Mouse (Mus musculus) midbrain, embryonic 15.5 days (tissue): Measurements from ENCODE around the gene Ppp1r1b. TPM values are rescaled to one million over a fixed set of nuclear protein-coding genes. Genes with fewer than 3 reads are reported as not detected.
A peak's percentile ranks its signal among the peaks of the same experiment; 100 is the strongest.

Source experiments
- ATAC-seq: fragments of 200-750 bp; cut with Nextera tagmentation; replicated peaks from 2 replicates; pipeline ENCODE4 v1.8.0; 2017; ENCODE audit warnings: moderate TSS enrichment
- H3K27ac ChIP-seq: fragments of 300-500 bp; sonication (generic); 2 replicates; pipeline ENCODE4 v1.5.1; 2015; ENCODE audit warnings: mild to moderate bottlenecking, inconsistent platforms
- H3K27me3 ChIP-seq: fragments of 300-500 bp; sonication (generic); replicated peaks from 2 replicates; pipeline ENCODE4 v1.6.1; 2015; ENCODE audit warnings: inconsistent platforms
- H3K36me3 ChIP-seq: fragments of 300-500 bp; sonication (generic); replicated peaks from 2 replicates; pipeline ENCODE4 v1.6.1; 2015; ENCODE audit warnings: inconsistent platforms
- H3K4me1 ChIP-seq: fragments of 300-500 bp; sonication (generic); 2 replicates; pipeline ENCODE4 v1.6.1; 2015; ENCODE audit warnings: inconsistent platforms
- H3K4me2 ChIP-seq: fragments of 300-500 bp; sonication (generic); 2 replicates; pipeline ENCODE4 v1.6.1; 2015; ENCODE audit warnings: inconsistent platforms, mild to moderate bottlenecking, moderate library complexity
- H3K4me3 ChIP-seq: fragments of 300-500 bp; sonication (generic); 2 replicates; pipeline ENCODE4 v1.5.1; 2015; ENCODE audit warnings: mild to moderate bottlenecking, inconsistent platforms
- H3K9ac ChIP-seq: fragments of 300-500 bp; sonication (generic); 2 replicates; pipeline ENCODE4 v1.6.1; 2015; ENCODE audit warnings: mild to moderate bottlenecking, inconsistent platforms
- H3K9me3 ChIP-seq: fragments of 300-500 bp; sonication (generic); 2 replicates; pipeline ENCODE4 v1.6.1; 2016; ENCODE audit warnings: inconsistent platforms
- WGBS: fragments of 180-500 bp; shearing (Covaris S2); methylation state at CpG from one replicate; pipeline ENCODE4 v1.1.7; 2015; ENCODE audit warnings: mixed read lengths; 5-methylcytosine and 5-hydroxymethylcytosine counted together
- polyA plus RNA-seq: library from polyadenylated mRNA; unstranded; fragments of >200 nt; fragmentation: Nextera tagmentation; extraction: Ambion mirVana; gene quantifications from 2 replicates; pipeline ENCODE4 v1.2.1, GENCODE M21; 2015

Gene Ppp1r1b
- polyA plus RNA-seq, 1 experiment from 2014 or later: 2.0 TPM

GRCm38 (mm10) chr11:98355732-98356299, 7.6 kb downstream of the Ppp1r1b start:
- WGBS: 13% methylated on average over 6 of the region's 6 CpGs
- Histone ChIP-seq H3K9me3 (no peaks in the 10 kb centered on the region), H3K4me3 (no peak overlapping the region), H3K27me3 (peaks cover 30% of the 10 kb centered on the region), H3K36me3 (no peaks in the 10 kb centered on the region), H3K4me1 (peaks cover 30% of the 10 kb centered on the region), H3K4me2 (no peak overlapping the region), H3K9ac (no peak overlapping the region), H3K27ac (no peak overlapping the region)
- no peak for ATAC-seq

GRCm38 (mm10) chr11:98356625-98357394, 8.6 kb downstream of the Ppp1r1b start:
- Histone ChIP-seq H3K9ac (no peak overlapping the region), H3K9me3 (no peaks in the 10 kb centered on the region), H3K36me3 (no peaks in the 10 kb centered on the region), H3K4me2 (no peak overlapping the region; the same call in 1 of the 2 replicates), H3K4me1 (peaks cover 39% of the 10 kb centered on the region), H3K27ac (no peak overlapping the region), H3K27me3 (peaks cover 20% of the 10 kb centered on the region), H3K4me3 (no peak overlapping the region)
- WGBS: 80% methylated on average over 7 of the region's 7 CpGs
- ATAC-seq: no peak

- 0 out of 2 replicates have a peak, but pooled peaks have one; percentile 8 for ATAC-seq
- WGBS: 12% methylated on average over 13 of the region's 13 CpGs
These were observed 9.4 kb downstream of the Ppp1r1b start for GRCm38 (mm10) chr11:98357396-98358160.

DNA sequence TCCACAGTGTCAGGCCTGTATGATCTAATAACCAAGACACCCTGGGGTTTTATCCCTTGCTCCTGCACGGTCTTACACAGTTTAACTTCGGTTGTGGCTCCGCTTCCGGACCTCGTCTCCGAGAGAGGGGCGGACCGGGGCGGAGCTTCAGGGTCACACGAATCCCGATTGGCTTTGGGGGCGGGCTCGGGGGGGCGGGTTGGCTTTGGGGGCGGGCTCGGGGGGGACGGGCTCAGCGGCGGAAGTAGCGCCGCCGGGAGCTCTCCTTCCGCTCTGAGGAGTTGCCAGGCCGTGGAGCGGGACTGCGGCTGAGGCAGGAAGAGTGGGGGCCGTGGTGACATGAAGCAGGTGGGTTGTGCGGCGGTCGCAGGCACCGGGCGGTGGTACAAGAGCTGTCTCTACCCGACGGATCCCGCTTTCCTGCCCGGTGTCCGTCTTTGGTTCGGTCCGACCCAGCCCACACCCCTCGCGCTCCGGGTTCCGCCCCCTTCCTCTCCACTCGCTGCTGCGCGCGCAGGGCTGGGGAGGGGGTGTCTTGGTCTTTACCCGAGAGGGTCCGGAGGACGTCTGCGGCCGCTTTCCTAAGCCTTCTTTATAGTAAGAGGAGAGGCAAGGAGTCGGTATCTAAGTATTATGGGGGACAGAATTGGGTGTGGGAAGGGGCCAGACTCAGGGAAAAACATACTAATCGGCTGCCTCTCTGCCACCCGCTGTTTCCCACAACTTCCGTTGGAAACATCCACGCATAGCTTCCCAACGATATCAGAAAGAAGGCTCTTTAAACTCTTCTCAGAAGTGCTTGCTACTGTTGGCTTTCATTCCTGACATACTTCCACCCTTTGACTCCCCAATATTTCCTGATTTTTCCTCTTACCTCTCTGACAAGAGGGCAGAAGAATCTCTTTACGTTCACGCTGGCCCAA, 10.2 kb downstream of the Ppp1r1b start, which contains the start of gene Stard3:
Gene Stard3, plus strand, starts transcription at position 208 of the 923 bp plus-strand sequence.
- Histone ChIP-seq H3K4me3 (peak within 1 kb of the TSS; percentile 84), H3K27me3 (peaks cover 13% of the 10 kb centered on the region; the same call in 1 of the 2 replicates), H3K9ac (peak within 1 kb of the TSS; percentile 58), H3K9me3 (no peaks in the 10 kb centered on the region), H3K27ac (peak within 1 kb of the TSS; percentile 91), H3K4me2 (peak within 1 kb of the TSS; percentile 79), H3K36me3 (no peaks in the 10 kb centered on the region), H3K4me1 (peaks cover 46% of the 10 kb centered on the region)
- ATAC-seq: peak; percentile 89
- 0% methylated on average over 57 of the region's 60 CpGs for WGBS

More at GRCm38 (mm10) chr11:98357396-98358160, 9.4 kb downstream of the Ppp1r1b start:
- Histone ChIP-seq H3K27me3 (peaks cover 13% of the 10 kb centered on the region; the same call in 1 of the 2 replicates), H3K4me3 (peak overlapping the region; percentile 84), H3K36me3 (no peaks in the 10 kb centered on the region), H3K27ac (peak overlapping the region; percentile 65), H3K4me2 (peak overlapping the region; percentile 79), H3K9me3 (no peaks in the 10 kb centered on the region), H3K9ac (peak overlapping the region; percentile 40), H3K4me1 (peaks cover 46% of the 10 kb centered on the region)

- no peak overlapping the region for H3K4me2 ChIP-seq
- no peaks in the 10 kb centered on the region for H3K9me3 ChIP-seq
- no peak overlapping the region for H3K4me3 ChIP-seq
- peaks cover 7% of the 10 kb centered on the region; the same call in 1 of the 2 replicates for H3K27me3 ChIP-seq
- 29% methylated on average over 9 of the region's 9 CpGs for WGBS
- H3K4me1 ChIP-seq: peaks cover 42% of the 10 kb centered on the region
- no peaks in the 10 kb centered on the region for H3K36me3 ChIP-seq
- ATAC-seq: no peak
- H3K27ac ChIP-seq: peak overlapping the region; percentile 4
- H3K9ac ChIP-seq: no peak overlapping the region
These were observed 12.8 kb downstream of the Ppp1r1b start for GRCm38 (mm10) chr11:98360866-98361521.

GRCm38 (mm10) chr11:98363817-98364216, 15.6 kb downstream of the Ppp1r1b start:
- Histone ChIP-seq H3K36me3 (no peaks in the 10 kb centered on the region), H3K4me1 (peaks cover 35% of the 10 kb centered on the region), H3K9ac (no peak overlapping the region), H3K4me2 (no peak overlapping the region), H3K4me3 (no peak overlapping the region), H3K9me3 (no peaks in the 10 kb centered on the region), H3K27me3 (no peaks in the 10 kb centered on the region), H3K27ac (no peak overlapping the region)
- 86% methylated on average over 5 of the region's 5 CpGs for WGBS
- no peak for ATAC-seq

- WGBS: 95% methylated on average over 5 of the region's 5 CpGs
These were observed 16.2 kb downstream of the Ppp1r1b start for GRCm38 (mm10) chr11:98364410-98364809.

DNA sequence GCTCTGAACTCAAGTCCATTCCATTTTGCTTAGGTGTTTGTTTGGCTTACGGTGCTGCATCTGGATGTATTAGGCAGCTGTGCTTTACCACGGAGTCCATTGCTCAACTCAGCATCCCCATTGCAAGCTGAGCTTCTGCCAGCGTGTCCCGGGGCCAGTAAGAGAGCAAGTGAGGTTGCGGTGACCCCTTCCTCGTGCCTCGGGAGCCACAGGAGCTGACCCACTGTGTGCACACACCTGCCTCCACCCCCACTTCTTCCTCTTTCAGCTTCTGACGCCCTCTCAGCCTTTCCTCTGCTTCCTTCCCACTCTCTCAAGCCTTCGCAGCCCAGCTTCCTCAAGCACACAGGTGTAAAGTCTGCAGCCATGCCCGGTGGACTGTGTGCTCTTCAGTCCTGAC, 18.1 kb downstream of the Ppp1r1b start:
- Histone ChIP-seq H3K4me2 (no peak overlapping the region), H3K9me3 (no peaks in the 10 kb centered on the region), H3K36me3 (no peaks in the 10 kb centered on the region), H3K27me3 (no peaks in the 10 kb centered on the region), H3K27ac (no peak overlapping the region), H3K4me1 (peaks cover 19% of the 10 kb centered on the region), H3K4me3 (no peak overlapping the region), H3K9ac (no peak overlapping the region)
- ATAC-seq: no peak
- WGBS: 81% methylated on average over 10 of the region's 10 CpGs

More at GRCm38 (mm10) chr11:98364410-98364809, 16.2 kb downstream of the Ppp1r1b start:
- ATAC-seq: no peak
- no peak overlapping the region for H3K9ac ChIP-seq
- no peak overlapping the region for H3K4me2 ChIP-seq
- no peaks in the 10 kb centered on the region for H3K9me3 ChIP-seq
- no peaks in the 10 kb centered on the region for H3K27me3 ChIP-seq
- peaks cover 30% of the 10 kb centered on the region for H3K4me1 ChIP-seq
- H3K36me3 ChIP-seq: no peaks in the 10 kb centered on the region
- H3K27ac ChIP-seq: no peak overlapping the region
- no peak overlapping the region for H3K4me3 ChIP-seq

GRCm38 (mm10) chr11:98367171-98367862, 19.1 kb downstream of the Ppp1r1b start:
- Histone ChIP-seq H3K36me3 (no peaks in the 10 kb centered on the region), H3K4me3 (no peak overlapping the region), H3K27ac (no peak overlapping the region), H3K9me3 (no peaks in the 10 kb centered on the region), H3K27me3 (no peaks in the 10 kb centered on the region), H3K4me1 (peaks cover 20% of the 10 kb centered on the region), H3K4me2 (no peak overlapping the region), H3K9ac (no peak overlapping the region)
- 79% methylated on average over 10 of the region's 10 CpGs for WGBS
- no peak for ATAC-seq

GRCm38 (mm10) chr11:98367863-98368186, 19.6 kb downstream of the Ppp1r1b start:
- Histone ChIP-seq H3K27ac (no peak overlapping the region), H3K36me3 (no peaks in the 10 kb centered on the region), H3K4me3 (no peak overlapping the region), H3K27me3 (no peaks in the 10 kb centered on the region), H3K9ac (no peak overlapping the region), H3K4me2 (no peak overlapping the region), H3K9me3 (no peaks in the 10 kb centered on the region), H3K4me1 (peaks cover 23% of the 10 kb centered on the region)
- WGBS: 88% methylated on average over 7 of the region's 7 CpGs
- no peak for ATAC-seq

DNA sequence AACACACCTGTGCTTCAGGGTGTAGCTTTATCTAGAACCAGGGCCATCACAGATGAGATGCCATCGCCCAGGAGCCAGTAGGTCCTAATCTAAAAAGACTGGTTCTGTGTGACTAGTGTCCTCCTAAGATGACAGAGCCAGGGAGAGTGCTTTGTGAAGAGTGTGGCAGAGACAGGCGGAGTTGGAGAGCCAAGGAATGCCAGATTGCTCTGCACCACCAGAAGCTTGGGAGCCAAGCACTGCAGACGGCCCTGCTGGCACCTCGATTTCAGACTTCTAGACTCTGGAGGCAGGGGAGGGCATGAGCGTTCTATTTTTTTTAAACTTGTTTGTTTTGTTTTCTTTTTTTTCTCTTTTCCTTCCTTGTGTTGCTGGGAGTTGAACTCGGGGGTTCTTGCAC, 21.1 kb downstream of the Ppp1r1b start:
- Histone ChIP-seq H3K27me3 (no peaks in the 10 kb centered on the region), H3K4me3 (no peak overlapping the region), H3K4me1 (peaks cover 23% of the 10 kb centered on the region), H3K4me2 (no peak overlapping the region), H3K9me3 (no peaks in the 10 kb centered on the region), H3K36me3 (no peaks in the 10 kb centered on the region), H3K9ac (no peak overlapping the region), H3K27ac (no peak overlapping the region)
- 83% methylated on average over 6 of the region's 6 CpGs for WGBS
- ATAC-seq: no peak
